Mouse (Mus musculus): ENCODE data around the gene Tjp3. TPM values are rescaled to one million over a fixed set of nuclear protein-coding genes. Genes with fewer than 3 reads are reported as not detected.
"Not testable (repeated sequence)": the region's sequence is repeated elsewhere in the genome, so short reads cannot be mapped to it uniquely, and the experiment has no call there.

The Tjp3 gene
- total RNA-seq, 2 experiments from 2014 or later, result 0.19 TPM; not detected in 1

DNA sequence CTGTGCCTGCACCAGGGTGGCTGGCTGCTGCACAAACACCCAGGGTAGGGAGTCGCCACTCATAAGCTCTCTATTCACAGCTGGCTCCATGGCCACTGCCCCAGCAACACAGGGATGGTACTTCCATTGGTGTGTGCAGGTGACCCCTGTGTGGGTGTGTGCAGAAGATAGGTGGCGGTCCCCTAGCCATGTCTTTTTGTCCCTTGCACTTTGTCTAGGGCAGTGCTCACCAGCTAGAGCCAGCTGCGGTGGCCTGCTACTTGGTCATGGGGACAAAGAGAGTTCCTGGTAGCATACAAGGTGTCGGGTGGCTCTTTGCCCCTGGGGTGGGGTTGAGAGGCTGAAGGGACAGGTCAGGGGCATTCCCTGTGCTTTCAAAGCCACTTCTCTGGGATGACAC, 47.2 kb downstream of the Tjp3 start:
- intact Hi-C loops (cut with DNase I), result loop anchor here (2.0 kb wide), 1 partner anchor 39 kb away; no protein-coding TSS in a partner anchor
- DNase-seq, result no peak

DNA sequence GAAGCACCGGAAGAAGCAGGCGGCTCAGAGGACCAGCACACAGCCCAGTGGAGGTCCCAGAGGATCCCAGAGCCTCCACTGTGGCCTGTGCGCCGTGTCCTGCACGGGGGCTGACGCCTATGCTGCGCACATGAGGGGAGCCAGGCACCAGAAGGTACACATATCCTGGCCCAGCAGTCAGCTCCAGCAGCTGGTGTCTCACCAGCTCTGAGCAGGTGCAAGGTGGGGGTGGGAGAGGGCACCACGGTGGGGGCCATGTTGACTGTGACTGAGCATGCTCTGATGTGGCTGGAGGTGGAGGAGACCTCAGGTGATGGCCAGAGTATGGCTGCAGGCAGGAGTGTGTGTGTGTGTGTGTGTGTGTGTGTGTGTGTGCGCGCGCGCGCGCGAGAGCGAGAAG, 49.4 kb downstream of the Tjp3 start:
- intact Hi-C loops (cut with DNase I), result no loop called here
- DNase-seq, result no peak

DNA sequence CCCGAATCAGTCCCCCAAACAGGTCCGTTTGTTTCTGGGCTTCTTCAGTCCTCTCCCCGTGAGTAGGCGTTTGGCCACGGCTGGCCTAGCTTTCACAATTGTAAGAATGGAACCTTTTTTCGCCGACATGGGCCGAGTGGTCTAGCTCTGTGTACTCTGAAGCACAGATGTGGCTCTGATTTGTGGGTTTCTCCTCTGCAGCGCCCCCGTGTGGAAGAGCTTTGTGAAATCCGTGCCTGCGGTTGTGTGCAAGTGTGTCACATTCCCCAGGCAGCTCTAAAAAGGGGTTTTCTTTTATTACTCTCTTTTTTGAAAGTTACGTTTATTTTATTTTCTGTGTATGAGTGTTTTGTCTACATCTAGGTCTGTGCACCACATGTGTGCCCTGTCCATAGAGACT, 50.5 kb downstream of the Tjp3 start:
- intact Hi-C loops (cut with DNase I), result no loop called here
- peak in 1 of 2 experiments; percentile 46 for DNase-seq

GRCm38 (mm10) chr10:81238618-81239017, 52.8 kb downstream of the Tjp3 start:
- intact Hi-C loops (cut with DNase I), result no loop called here
- DNase-seq, result no peak

- intact Hi-C loops (cut with DNase I), result no loop called here
Measured at GRCm38 (mm10) chr10:81236471-81237268, 54.7 kb downstream of the Tjp3 start.

DNA sequence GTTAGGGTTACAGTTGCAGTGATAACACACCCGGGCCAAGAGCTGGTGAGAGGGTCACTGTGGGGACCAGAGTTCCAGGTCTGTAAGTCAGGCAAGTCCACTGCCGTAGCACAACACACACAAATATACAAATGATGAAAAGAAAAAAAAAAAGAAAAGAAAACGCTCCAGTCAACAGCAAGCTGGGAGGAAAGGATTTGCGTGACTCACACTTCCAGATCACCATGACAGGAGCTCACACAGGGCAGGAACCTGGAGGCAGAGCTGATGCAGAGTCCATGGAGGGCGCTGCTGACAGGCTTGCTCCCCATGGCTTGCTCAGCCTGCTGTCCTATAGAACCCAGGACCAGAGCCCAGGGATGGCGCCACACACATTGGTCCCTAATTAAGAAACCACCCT, 57.2 kb downstream of the Tjp3 start:
- no peak for DNase-seq

More at GRCm38 (mm10) chr10:81236471-81237268, 54.7 kb downstream of the Tjp3 start:
- no peak for DNase-seq

DNA sequence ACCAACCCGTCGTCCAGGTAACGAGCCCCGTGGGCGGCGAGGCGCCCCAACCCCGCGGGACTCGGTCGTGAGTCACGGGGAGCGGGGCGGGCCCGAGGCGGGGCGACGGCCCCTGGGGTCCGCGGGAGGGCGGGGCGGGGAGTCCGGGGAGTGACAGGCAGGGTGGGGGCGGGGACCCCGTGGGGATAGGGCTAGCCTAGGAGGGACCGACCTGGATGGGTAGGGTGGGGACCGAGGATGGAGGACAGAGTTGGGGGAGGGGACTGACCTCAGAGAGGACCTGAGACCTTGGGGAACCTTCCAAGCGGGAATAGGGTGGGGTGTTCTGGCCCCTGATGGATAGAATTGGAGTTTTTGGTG, 58.2 kb downstream of the Tjp3 start:
- no peak for DNase-seq
- intact Hi-C loops (cut with DNase I), result no loop called here

More for the DNA sequence above, 57.2 kb downstream of the Tjp3 start:
- intact Hi-C loops (cut with DNase I), result no loop called here

- intact Hi-C loops (cut with DNase I), result no loop called here
Measured at GRCm38 (mm10) chr10:81232580-81233225, 58.7 kb downstream of the Tjp3 start, which contains the start of gene Zfr2. Gene Zfr2, plus strand, starts transcription at chr10:81233155.

DNA sequence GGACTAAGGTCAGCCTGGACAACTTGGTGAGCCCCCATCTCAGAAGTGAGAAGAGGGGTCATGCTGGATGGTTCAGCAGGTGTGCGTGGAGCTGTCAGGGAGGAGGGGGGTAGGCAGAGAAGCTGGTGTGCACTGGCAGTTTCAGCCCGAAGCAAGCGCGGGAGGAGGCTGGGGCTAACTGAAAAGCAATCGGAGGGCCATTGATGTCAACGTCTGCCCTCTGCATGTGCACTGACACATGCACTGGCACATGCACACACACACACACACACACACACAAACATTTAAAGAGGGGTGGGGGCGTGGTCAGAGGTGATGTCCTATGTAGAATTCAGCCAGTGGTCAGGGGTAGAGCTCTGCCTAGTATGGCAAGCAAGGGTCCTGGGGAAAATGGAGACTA, 59.9 kb downstream of the Tjp3 start:
- no peak for DNase-seq
- intact Hi-C loops (cut with DNase I), result no loop called here

More at GRCm38 (mm10) chr10:81232580-81233225, 58.7 kb downstream of the Tjp3 start, which contains the start of gene Zfr2:
- peak; percentile 79 to 81 for DNase-seq

DNA sequence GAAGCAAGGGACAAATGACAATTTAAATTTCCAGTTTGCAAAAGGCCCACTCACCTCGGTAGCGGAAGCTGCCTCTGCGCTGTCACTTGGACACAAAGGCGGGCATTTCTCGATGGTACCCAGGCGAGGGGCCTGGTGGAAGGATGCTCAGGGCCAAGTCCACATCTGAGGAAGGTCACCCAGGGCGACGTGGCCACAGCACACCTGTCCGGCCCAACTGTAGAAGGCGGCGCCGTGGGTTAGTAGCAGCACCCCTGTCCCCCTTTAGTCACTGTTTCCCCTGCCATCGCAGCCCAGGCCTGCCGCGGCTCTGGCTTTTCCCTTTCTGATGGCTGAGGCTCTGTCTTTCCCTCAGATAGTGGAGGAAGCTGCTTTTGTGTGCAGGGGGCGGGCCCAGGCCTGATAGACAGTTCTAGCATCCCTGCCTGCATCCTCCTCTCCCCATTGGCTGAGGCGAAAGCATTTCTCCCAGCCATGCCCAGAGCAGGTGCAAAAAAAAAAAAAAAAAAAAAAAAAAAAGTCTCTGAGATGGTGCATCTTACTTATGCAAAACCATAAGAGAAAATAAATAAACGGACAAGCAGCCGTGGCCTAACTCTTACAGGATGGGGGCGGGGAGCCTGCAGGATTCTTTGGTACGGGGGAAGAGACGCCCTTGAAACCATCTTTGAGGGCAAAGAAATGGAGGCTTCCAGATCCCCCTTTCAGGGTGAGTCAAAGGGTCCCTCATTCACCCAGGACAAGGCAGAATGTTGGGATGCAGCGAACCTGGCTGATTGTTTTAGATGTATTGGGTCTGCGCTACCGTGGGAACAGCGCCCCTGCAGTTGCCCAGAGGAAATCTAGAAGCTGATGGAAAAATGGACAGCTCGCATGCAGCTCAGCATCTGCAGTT, 60.7 kb downstream of the Tjp3 start, which contains the start of gene Atcay:
Gene Atcay, minus strand, starts transcription at position 396 of the 895 bp plus-strand sequence.
- intact Hi-C loops (cut with DNase I), result no loop called here
- no peak for DNase-seq

DNA sequence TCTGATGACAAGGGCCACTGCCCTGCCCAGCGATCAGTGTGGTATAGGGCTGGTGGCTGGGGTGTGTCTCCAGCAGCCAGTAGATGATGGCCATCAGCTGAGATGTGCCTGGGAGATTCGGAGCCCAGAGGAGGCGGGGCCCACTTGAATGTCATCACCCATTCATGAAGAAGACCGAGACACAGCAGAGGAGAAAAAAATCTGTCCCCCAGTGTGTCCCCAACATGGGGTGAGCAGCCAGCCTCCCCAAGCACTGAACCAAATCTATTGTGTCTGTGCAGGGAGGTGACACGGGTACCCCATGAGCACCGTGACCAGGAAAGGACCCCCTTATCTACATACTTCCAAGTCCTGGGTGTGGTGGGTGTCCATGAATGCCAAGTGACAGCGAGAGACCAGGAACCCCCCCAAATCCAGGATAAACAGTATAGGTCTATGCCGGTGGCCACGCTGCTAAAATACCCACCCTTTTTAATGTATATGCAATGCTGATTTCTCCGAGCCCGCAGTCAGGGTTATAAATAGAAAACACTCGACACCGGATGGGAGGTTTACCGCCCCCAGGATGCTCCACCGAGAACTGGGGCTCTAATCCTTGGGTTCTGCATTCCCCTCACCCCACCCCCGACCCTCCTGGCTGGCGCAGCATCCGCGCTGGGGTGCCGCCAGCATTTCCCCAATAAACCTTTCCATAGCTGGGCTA, 61.5 kb downstream of the Tjp3 start:
- DNase-seq, result no peak
- intact Hi-C loops (cut with DNase I), result no loop called here

DNA sequence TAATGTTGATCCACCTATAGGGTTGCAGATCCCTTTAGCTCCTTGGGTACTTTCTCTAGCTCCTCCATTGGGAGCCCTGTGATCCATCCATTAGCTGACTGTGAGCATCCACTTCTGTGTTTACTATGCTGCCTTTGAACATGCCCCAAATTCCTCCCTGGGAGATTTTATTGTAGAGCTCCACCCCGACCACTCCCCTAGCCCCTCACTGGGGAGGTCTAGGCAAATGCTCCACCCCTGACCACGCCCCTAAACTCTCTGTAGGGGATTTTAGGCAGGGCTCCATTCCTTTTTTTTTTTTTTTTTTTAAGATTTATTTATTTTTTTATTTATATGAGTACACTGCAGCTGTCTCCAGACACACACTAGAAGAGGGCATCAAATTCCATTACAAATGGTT, 67.7 kb downstream of the Tjp3 start:
- intact Hi-C loops (cut with DNase I); DNase-seq: not testable (repeated sequence)

Small RNA genes lying within 50 kb of the gene (microRNA-seq; reads per million reads assigned to microRNA genes)
- 51.8 to 57.1 reads per million in 2 experiments for gene Mir3057 (ENCODE audit: borderline number of aligned reads in 2 of 2)

Other genes with a start within 250 kb of the Tjp3 start
- 10 to 100 TPM; 96.1 to 99.9 TPM for gene Sgta, start 231.4 kb downstream of the Tjp3 start, total RNA-seq (2021)
- gene Thop1, start 221.5 kb downstream of the Tjp3 start, total RNA-seq (2021), result 10 to 100 TPM; 11.9 to 13.1 TPM
- 1 to 10 TPM in 1 of 2 experiments, under 1 TPM in 1; 0.95 to 1.1 TPM for gene Creb3l3, start 192.7 kb downstream of the Tjp3 start, total RNA-seq (2021)
- gene Map2k2, start 185.7 kb downstream of the Tjp3 start, total RNA-seq (2021), result 100 to 1,000 TPM; 113 to 125 TPM
- 10 to 100 TPM; 37.9 to 39.5 TPM for gene Zbtb7a, start 156.4 kb downstream of the Tjp3 start, total RNA-seq (2021)
- 10 to 100 TPM; 14.0 to 17.1 TPM for gene Pias4, start 123.7 kb downstream of the Tjp3 start, total RNA-seq (2021)
- 1,000 to 10,000 TPM; 1,005 to 1,085 TPM for gene Eef2, start 115.0 kb downstream of the Tjp3 start, total RNA-seq (2021)
- gene Dapk3, start 108.6 kb downstream of the Tjp3 start, total RNA-seq (2021), result 10 to 100 TPM; 31.0 to 31.3 TPM
- gene 4930442H23Rik, start 107.7 kb downstream of the Tjp3 start, total RNA-seq (2021), result not detected
- 1 to 10 TPM; 7.8 to 7.9 TPM for gene Nmrk2, start 89.5 kb downstream of the Tjp3 start, total RNA-seq (2021)
- gene Atcay, start 60.7 kb downstream of the Tjp3 start, total RNA-seq (2021), result under 1 TPM in 1 of 2 experiments, not detected in 1; 0.11 TPM
- 1 to 10 TPM; 2.5 to 3.6 TPM for gene Zfr2, start 58.4 kb downstream of the Tjp3 start, total RNA-seq (2021)
- gene Matk, start 38.6 kb downstream of the Tjp3 start, total RNA-seq (2021), result under 1 TPM; 0.39 to 0.41 TPM
- 10 to 100 TPM; 95.2 to 97.4 TPM for gene Mrpl54, start 24.6 kb downstream of the Tjp3 start, total RNA-seq (2021)
- 100 to 1,000 TPM; 102 to 108 TPM for gene Apba3, start 24.6 kb downstream of the Tjp3 start, total RNA-seq (2021)
- gene Pip5k1c, start 1.4 kb upstream of the Tjp3 start, total RNA-seq (2021), result 10 to 100 TPM; 31.5 to 33.3 TPM
- gene Cactin, start 29.5 kb upstream of the Tjp3 start, total RNA-seq (2021), result 10 to 100 TPM; 13.2 to 17.4 TPM
- 1 to 10 TPM; 5.0 to 5.4 TPM for gene Tbxa2r, start 37.1 kb upstream of the Tjp3 start, total RNA-seq (2021)
- gene Gipc3, start 51.7 kb upstream of the Tjp3 start, total RNA-seq (2021), result 1 to 10 TPM; 5.9 TPM
- gene Hmg20b, start 58.9 kb upstream of the Tjp3 start, total RNA-seq (2021), result 10 to 100 TPM; 60.4 to 67.1 TPM
- gene Mfsd12, start 65.9 kb upstream of the Tjp3 start, total RNA-seq (2021), result 10 to 100 TPM; 11.7 to 12.5 TPM
- under 1 TPM; 0.31 to 0.81 TPM for gene 4930404N11Rik, start 74.2 kb upstream of the Tjp3 start, total RNA-seq (2021)
- gene Fzr1, start 86.9 kb upstream of the Tjp3 start, total RNA-seq (2021), result 10 to 100 TPM; 27.8 to 29.4 TPM
- 10 to 100 TPM; 50.3 to 52.2 TPM for gene Dohh, start 92.8 kb upstream of the Tjp3 start, total RNA-seq (2021)
- gene Gm48551, start 92.9 kb upstream of the Tjp3 start, total RNA-seq (2021), result 1 to 10 TPM; 1.1 to 2.0 TPM
- under 1 TPM in 1 of 2 experiments, not detected in 1; 0.62 TPM for gene Gm48552, start 97.4 kb upstream of the Tjp3 start, total RNA-seq (2021)
- 1 to 10 TPM; 2.2 to 2.4 TPM for gene Smim24, start 101.5 kb upstream of the Tjp3 start, total RNA-seq (2021)
- gene Nfic, start 164.1 kb upstream of the Tjp3 start, total RNA-seq (2021), result 100 to 1,000 TPM; 115 to 133 TPM
- gene Celf5, start 191.1 kb upstream of the Tjp3 start, total RNA-seq (2021), result under 1 TPM in 1 of 2 experiments, not detected in 1; 0.24 TPM
- gene Ncln, start 204.8 kb upstream of the Tjp3 start, total RNA-seq (2021), result 10 to 100 TPM; 61.9 to 63.9 TPM
- gene S1pr4, start 208.6 kb upstream of the Tjp3 start, total RNA-seq (2021), result 1 to 10 TPM in 1 of 2 experiments, under 1 TPM in 1; 0.61 to 1.3 TPM
- under 1 TPM; 0.73 to 0.78 TPM for gene Gna15, start 232.6 kb upstream of the Tjp3 start, total RNA-seq (2021)